Mouse (Mus musculus) cortical plate, adult 2 months (tissue): ENCODE data around the gene Hectd1.

Source experiments
- CTCF ChIP-seq: fragments of 200-500 bp; IDR thresholded peaks from 2 replicates; pipeline ENCODE4 v1.5.1; 2011; ENCODE audit warnings: mild to moderate bottlenecking, control low read depth, low read length; ENCODE audit not compliant: insufficient read depth; ENCODE audit errors: extremely low read depth
- POLR2A ChIP-seq: fragments of 200-500 bp; IDR thresholded peaks from 2 replicates; pipeline ENCODE4 v1.6.1; 2011; ENCODE audit warnings: mild to moderate bottlenecking, low read length, control low read depth; ENCODE audit not compliant: insufficient read depth; ENCODE audit errors: extremely low read depth

DNA sequence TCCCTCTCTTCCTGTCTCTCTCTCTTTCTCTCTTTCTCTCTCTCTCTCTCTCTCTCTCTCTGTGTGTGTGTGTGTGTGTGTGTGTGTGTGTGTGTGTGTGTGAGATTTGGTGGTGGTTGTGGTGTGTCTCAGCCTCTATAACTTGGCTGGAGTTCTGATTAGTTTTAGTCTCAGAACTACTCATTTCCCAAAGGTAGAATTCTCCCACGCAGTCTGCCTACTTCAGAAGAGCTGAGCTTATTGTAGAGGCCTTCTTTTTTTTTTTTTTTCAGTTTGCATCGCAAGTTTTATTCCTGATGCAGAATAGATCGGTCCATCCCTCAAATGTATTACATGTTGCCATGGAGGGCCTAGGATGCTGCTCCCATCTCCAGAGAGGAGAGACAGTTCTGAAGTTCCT lies 119.6 kb downstream of the Hectd1 start:
- TF ChIP-seq CTCF (no peak), POLR2A (no peak)
